Mouse (Mus musculus) lung, adult 2 months (tissue): Measurements from ENCODE around the gene Psmb10.
A peak's percentile ranks its signal among the peaks of the same experiment; 100 is the strongest.

Source experiments
- CTCF ChIP-seq: fragments of 200-500 bp; IDR thresholded peaks from 2 replicates; pipeline ENCODE4 v1.5.1; 2011; ENCODE audit warnings: mild to moderate bottlenecking, low read length, control low read depth; ENCODE audit not compliant: insufficient read depth
- POLR2A ChIP-seq: fragments of 200-500 bp; IDR thresholded peaks from 2 replicates; pipeline ENCODE4 v1.6.1; 2011; ENCODE audit warnings: low read depth, mild to moderate bottlenecking, control low read depth, low read length, borderline replicate concordance; ENCODE audit errors: extremely low read depth

GRCm38 (mm10) chr8:105892432-105892831, 45.8 kb downstream of the Psmb10 start:
- peak; percentile 55 for TF ChIP-seq CTCF
- TF ChIP-seq POLR2A = no peak
